Mouse (Mus musculus) olfactory bulb, adult 2 months (tissue): ENCODE data around the gene Slc7a4. TPM values are rescaled to one million over a fixed set of nuclear protein-coding genes. Genes with fewer than 3 reads are reported as not detected.
A peak's percentile ranks its signal among the peaks of the same experiment; 100 is the strongest.
"Not testable (repeated sequence)": the region's sequence is repeated elsewhere in the genome, so short reads cannot be mapped to it uniquely, and the experiment has no call there.

ENCODE experiments used
- H3K27ac ChIP-seq: fragments of 200-500 bp; 2 replicates; pipeline ENCODE4 v1.5.1; 2012; ENCODE audit warnings: low read depth, low read length; ENCODE audit not compliant: insufficient read depth
- H3K4me1 ChIP-seq: fragments of 200-500 bp; 2 replicates; pipeline ENCODE4 v1.6.1; 2012; ENCODE audit warnings: low read length; ENCODE audit not compliant: control insufficient read depth, insufficient read depth
- H3K4me3 ChIP-seq: fragments of 200-500 bp; 2 replicates; pipeline ENCODE4 v1.5.1; 2012; ENCODE audit warnings: mild to moderate bottlenecking, low read depth, low read length, moderate library complexity; ENCODE audit not compliant: insufficient read depth
- CTCF ChIP-seq: fragments of 200-500 bp; IDR thresholded peaks from 2 replicates; pipeline ENCODE4 v1.5.1; 2012; ENCODE audit warnings: low read depth, mild to moderate bottlenecking, low read length, moderate library complexity; ENCODE audit not compliant: insufficient read depth
- POLR2A ChIP-seq: fragments of 200-500 bp; IDR thresholded peaks from 2 replicates; pipeline ENCODE4 v1.6.1; 2012; ENCODE audit warnings: mild to moderate bottlenecking, low read depth, low read length, moderate library complexity; ENCODE audit not compliant: insufficient read depth
- WGBS: fragments of 180-500 bp; shearing (Covaris S2); methylation state at CpG from one replicate; pipeline ENCODE4 v1.1.7; 2018; 5-methylcytosine and 5-hydroxymethylcytosine counted together
- polyA plus RNA-seq: library from polyadenylated mRNA; stranded (reverse); fragments of >200 nt; gene quantifications from 2 replicates; pipeline ENCODE4 v1.2.4, GENCODE M21; 2012; ENCODE audit warnings: low replicate concordance; ENCODE audit not compliant: missing spikeins, insufficient read depth, insufficient read length

The Slc7a4 gene
- polyA plus RNA-seq, 1 experiment: not detected

- 86% methylated on average over 4 of the region's 4 CpGs for WGBS
- TF ChIP-seq POLR2A (no peak), CTCF (no peak)
- peaks cover 18% of the 10 kb centered on the region for H3K4me1 ChIP-seq
- no peak overlapping the region for H3K27ac ChIP-seq
- no peak overlapping the region for H3K4me3 ChIP-seq
Observed at GRCm38 (mm10) chr16:17556180-17556579, 26.8 kb downstream of the Slc7a4 start.

- WGBS: 57% methylated on average over 4 of the region's 4 CpGs
- not testable (repeated sequence) for H3K27ac ChIP-seq, H3K4me3 ChIP-seq
- peaks cover 13% of the 10 kb centered on the region for H3K4me1 ChIP-seq
Observed at GRCm38 (mm10) chr16:17554702-17555101, 28.3 kb downstream of the Slc7a4 start.

- WGBS: 6% methylated on average over 18 of the region's 18 CpGs
- peaks cover 13% of the 10 kb centered on the region for H3K4me1 ChIP-seq
- no peak overlapping the region for H3K27ac ChIP-seq
- H3K4me3 ChIP-seq: peak overlapping the region; percentile 28
- TF ChIP-seq CTCF: no peak
- no peak for TF ChIP-seq POLR2A
Observed at GRCm38 (mm10) chr16:17553910-17554685, 28.9 kb downstream of the Slc7a4 start.

GRCm38 (mm10) chr16:17552837-17553236, 30.2 kb downstream of the Slc7a4 start:
- H3K4me3 ChIP-seq: no peak overlapping the region

GRCm38 (mm10) chr16:17542632-17543031, 40.4 kb downstream of the Slc7a4 start:
- WGBS: 59% methylated on average over 2 of the region's 2 CpGs
- TF ChIP-seq CTCF: no peak
- no peak for TF ChIP-seq POLR2A
- Histone ChIP-seq H3K4me3 (no peak overlapping the region), H3K4me1 (no peaks in the 10 kb centered on the region), H3K27ac (no peak overlapping the region)

More at GRCm38 (mm10) chr16:17552837-17553236, 30.2 kb downstream of the Slc7a4 start:
- 90% methylated on average over 7 of the region's 7 CpGs for WGBS
- Histone ChIP-seq H3K27ac (no peak overlapping the region), H3K4me1 (peaks cover 8% of the 10 kb centered on the region)
- TF ChIP-seq CTCF (no peak), POLR2A (no peak)

- TF ChIP-seq POLR2A: no peak
- no peak for TF ChIP-seq CTCF
- Histone ChIP-seq H3K27ac (no peak overlapping the region), H3K4me1 (peaks cover 1% of the 10 kb centered on the region; the same call in 1 of the 2 replicates), H3K4me3 (no peak overlapping the region)
- 88% methylated on average over 3 of the region's 3 CpGs for WGBS
Observed at GRCm38 (mm10) chr16:17536584-17536983, 46.4 kb downstream of the Slc7a4 start.

GRCm38 (mm10) chr16:17532676-17533329, 50.2 kb downstream of the Slc7a4 start:
- TF ChIP-seq CTCF (no peak), POLR2A (no peak)
- 70% methylated on average over 14 of the region's 14 CpGs for WGBS
- Histone ChIP-seq H3K27ac (no peak overlapping the region), H3K4me1 (peaks cover 10% of the 10 kb centered on the region; the same call in 1 of the 2 replicates), H3K4me3 (no peak overlapping the region)

GRCm38 (mm10) chr16:17532271-17532670, 50.7 kb downstream of the Slc7a4 start:
- no peak overlapping the region for H3K27ac ChIP-seq
- 63% methylated on average over 4 of the region's 4 CpGs for WGBS
- peaks cover 10% of the 10 kb centered on the region; the same call in 1 of the 2 replicates for H3K4me1 ChIP-seq
- TF ChIP-seq POLR2A (no peak), CTCF (no peak)
- H3K4me3 ChIP-seq: no peak overlapping the region

- Histone ChIP-seq H3K4me1 (peaks cover 10% of the 10 kb centered on the region; the same call in 1 of the 2 replicates), H3K4me3 (peak within 1 kb of the TSS; percentile 77), H3K27ac (peak within 1 kb of the TSS; percentile 63)
- TF ChIP-seq POLR2A (peak; percentile 85), CTCF (no peak)
- WGBS: under 1% methylated on average over 67 of the region's 67 CpGs
Observed at GRCm38 (mm10) chr16:17530640-17531288, 52.2 kb downstream of the Slc7a4 start, which contains the start of gene Thap7. Thap7 (minus strand) TSS chr16:17531136.
